Mouse (Mus musculus): ENCODE measurements around the gene Map2k7.

- TF ChIP-seq POLR2A (IDR thresholded peaks at IDR 0.05; ENCODE audit: borderline replicate concordance, extremely low read depth, insufficient read depth, insufficient read length, poor library complexity, severe bottlenecking) (no peak), CTCF (IDR thresholded peaks at IDR 0.05; ENCODE audit: borderline replicate concordance, extremely low read depth, insufficient read depth, insufficient read length) (no peak)
Measured at GRCm38 (mm10) chr8:4245061-4245460, 6.5 kb downstream of the Map2k7 start.

All from brain, embryonic 14.5 days (tissue).